In genomic region chr2:119198049-119198448, GRCm38 (mm10) we compare ENCODE assay signal across 34 mouse cellular contexts. TPM values are rescaled to one million over a fixed set of nuclear protein-coding genes. Genes with fewer than 3 reads are reported as not detected.
A peak's percentile ranks its signal among the peaks of the same experiment; 100 is the strongest.
DNase-seq lines count a peak whose midpoint lies in the region; ATAC-seq and TF ChIP-seq lines count a peak whose summit lies in the region.
"Had no signal": no experiment of that assay in that cellular context is flagged by ENCODE, and none has a peak within 500 bp of the region (broad histone marks: within the 10 kb centered on the region; RNA-seq: fewer than 3 reads in every experiment).

No protein-coding gene starts in this region.

- TF ChIP-seq POLR2A in limb, embryonic 14.5 days (IDR thresholded peaks at IDR 0.05; ENCODE audit: borderline replicate concordance, extremely low read depth, insufficient read depth, insufficient read length): no peak

- peak; percentile 81 for DNase-seq in heart, adult 11 months
- no peak for DNase-seq in heart, postnatal 25 days (ENCODE audit: low spot score)
- no peak for DNase-seq in liver, postnatal 0 days
- DNase-seq in liver, embryonic 11.5 days (ENCODE audit: low spot score): no peak
- DNase-seq in limb, embryonic 14.5 days (ENCODE audit: low spot score): no peak
- no peak for DNase-seq in cerebellum, postnatal 25 days
- DNase-seq: adrenal gland, postnatal 10 days; cerebellum, adult 11-12 months; cerebellum, adult 9-11 months; heart, postnatal 10 days; kidney, adult 9 months; kidney, postnatal 14 days; layer of hippocampus, adult 9-11 months; lung, postnatal 36 days; midbrain, embryonic 14.5 days; thymus, adult 2 months; thymus, postnatal 36 days had no signal

- H3K27ac ChIP-seq in liver, postnatal 0 days (ENCODE audit: low read depth): 0 out of 2 replicates have a peak overlapping the region, but pooled peaks have one; percentile 19
- no peak overlapping the region for H3K27ac ChIP-seq in liver, embryonic 11.5 days (ENCODE audit: low read depth, low read length)
- H3K27ac ChIP-seq in brown adipose tissue, adult 24 weeks (replicated peaks; ENCODE audit: low read depth, low read length): peak overlapping the region; percentile 49
- H3K27ac ChIP-seq in limb, embryonic 14.5 days (replicated peaks; ENCODE audit: low read depth, low read length): no peak overlapping the region
- H3K27ac ChIP-seq: forebrain, embryonic 10.5 days; forebrain, embryonic 15.5 days; heart, embryonic 13.5 days; intestine, embryonic 15.5 days had no signal

- WGBS in liver, postnatal 0 days (ENCODE audit: insufficient replicate concordance): 38% methylated on average over 1 of the region's 1 CpGs
- WGBS in liver, embryonic 11.5 days: 46% methylated on average over 1 of the region's 1 CpGs
- WGBS in limb, embryonic 14.5 days: 33% methylated on average over 1 of the region's 1 CpGs

- ATAC-seq in liver, postnatal 0 days: no peak
- ATAC-seq in liver, embryonic 11.5 days (replicated peaks; ENCODE audit: low FRiP score): no peak
- no peak for ATAC-seq in limb, embryonic 14.5 days (ENCODE audit: low FRiP score, low read depth)
- ATAC-seq: forebrain, embryonic 15.5 days; hindbrain, embryonic 16.5 days; intestine, embryonic 15.5 days; Patski had no signal

- H3K27me3 ChIP-seq in liver, postnatal 0 days (ENCODE audit: insufficient read depth, low read length): no peaks in the 10 kb centered on the region
- H3K27me3 ChIP-seq in liver, embryonic 11.5 days (replicated peaks; ENCODE audit: control insufficient read depth, insufficient read depth, low read length): no peaks in the 10 kb centered on the region
- no peaks in the 10 kb centered on the region for H3K27me3 ChIP-seq in limb, embryonic 14.5 days (ENCODE audit: control insufficient read depth, insufficient read depth, low read length)
- H3K27me3 ChIP-seq: embryonic facial prominence, embryonic 13.5 days; forebrain, embryonic 15.5 days; heart, embryonic 13.5 days; intestine, embryonic 15.5 days; Patski had no signal

- no peak overlapping the region for H3K9ac ChIP-seq in liver, postnatal 0 days (replicated peaks)
- H3K9ac ChIP-seq in liver, embryonic 11.5 days (ENCODE audit: low read depth, low read length): no peak overlapping the region
- 0 out of 2 replicates have a peak overlapping the region, but pooled peaks have one; percentile 4 for H3K9ac ChIP-seq in limb, embryonic 14.5 days (ENCODE audit: low read depth, low read length, severe bottlenecking)
- H3K9ac ChIP-seq: embryonic facial prominence, embryonic 13.5 days; forebrain, embryonic 15.5 days; heart, embryonic 13.5 days; intestine, embryonic 15.5 days had no signal

- no peak overlapping the region for H3K4me3 ChIP-seq in liver, postnatal 0 days (ENCODE audit: low read depth, low read length)
- H3K4me3 ChIP-seq in liver, embryonic 11.5 days (ENCODE audit: low read depth, low read length): no peak overlapping the region
- no peak overlapping the region for H3K4me3 ChIP-seq in brown adipose tissue, adult 24 weeks (ENCODE audit: insufficient read depth, low read depth, low read length)
- H3K4me3 ChIP-seq in limb, embryonic 14.5 days (replicated peaks; ENCODE audit: low read length): no peak overlapping the region
- H3K4me3 ChIP-seq: embryonic facial prominence, embryonic 13.5 days; forebrain, embryonic 10.5 days; forebrain, embryonic 15.5 days; heart, embryonic 13.5 days; intestine, embryonic 15.5 days had no signal

- no peak for TF ChIP-seq CTCF in liver, postnatal 0 days (IDR thresholded peaks at IDR 0.05; ENCODE audit: low read depth)

- no peaks in the 10 kb centered on the region for H3K9me3 ChIP-seq in liver, postnatal 0 days (ENCODE audit: low read length)
- H3K9me3 ChIP-seq in liver, embryonic 11.5 days (ENCODE audit: control insufficient read depth, low read length): no peaks in the 10 kb centered on the region
- no peaks in the 10 kb centered on the region for H3K9me3 ChIP-seq in limb, embryonic 14.5 days (ENCODE audit: control insufficient read depth, low read length)
- H3K9me3 ChIP-seq: embryonic facial prominence, embryonic 13.5 days; forebrain, embryonic 10.5 days; forebrain, embryonic 15.5 days; heart, embryonic 13.5 days; intestine, embryonic 15.5 days had no signal

- H3K4me2 ChIP-seq in liver, postnatal 0 days (ENCODE audit: low read depth, low read length): no peak overlapping the region
- H3K4me2 ChIP-seq in liver, embryonic 11.5 days: no peak overlapping the region
- no peak overlapping the region for H3K4me2 ChIP-seq in limb, embryonic 14.5 days (replicated peaks; ENCODE audit: low read depth, low read length, severe bottlenecking)
- H3K4me2 ChIP-seq: embryonic facial prominence, embryonic 13.5 days; forebrain, embryonic 15.5 days; heart, embryonic 13.5 days; intestine, embryonic 15.5 days had no signal

- no peaks in the 10 kb centered on the region; the same call in 1 of the 2 replicates for H3K4me1 ChIP-seq in liver, postnatal 0 days (ENCODE audit: insufficient read depth)
- H3K4me1 ChIP-seq in liver, embryonic 11.5 days (replicated peaks; ENCODE audit: control insufficient read depth, insufficient read depth, low read length): peaks cover 6% of the 10 kb centered on the region; the same call in 1 of the 2 replicates
- peaks cover 15% of the 10 kb centered on the region; the same call in 1 of the 2 replicates for H3K4me1 ChIP-seq in brown adipose tissue, adult 24 weeks (ENCODE audit: control insufficient read depth, insufficient read depth, insufficient read length, low read length)
- peaks cover 17% of the 10 kb centered on the region for H3K4me1 ChIP-seq in limb, embryonic 14.5 days (ENCODE audit: control insufficient read depth, insufficient read depth, low read length)

- no peaks in the 10 kb centered on the region for H3K36me3 ChIP-seq in liver, postnatal 0 days (replicated peaks; ENCODE audit: insufficient read depth, low read length)
- H3K36me3 ChIP-seq in liver, embryonic 11.5 days (ENCODE audit: control insufficient read depth, insufficient read depth, low read length): no peaks in the 10 kb centered on the region
- H3K36me3 ChIP-seq in limb, embryonic 14.5 days (ENCODE audit: control insufficient read depth, insufficient read depth, low read length): no peaks in the 10 kb centered on the region
- H3K36me3 ChIP-seq: embryonic facial prominence, embryonic 13.5 days; forebrain, embryonic 10.5 days; forebrain, embryonic 15.5 days; heart, embryonic 13.5 days; intestine, embryonic 15.5 days had no signal

- intact Hi-C loops in heart, postnatal 25 days (cut with DNase I): no loop called here

- TF ChIP-seq EP300 in liver, postnatal 0 days (IDR thresholded peaks at IDR 0.05; ENCODE audit: low read depth): no peak

RNA-seq across cellular contexts. Expression of gene Zfyve19, which starts 10.4 kb away (rescaled TPM):
- 10 to 100 TPM; 11.8 to 13.8 TPM for total RNA-seq in heart, postnatal 25 days (2021)
- 15.5 and 18.4 TPM in 2 replicates for polyA plus RNA-seq in liver, postnatal 0 days (2015; fragmentation: Nextera tagmentation; extraction: Ambion mirVana)
- polyA plus RNA-seq in liver, embryonic 11.5 days (2014; fragmentation: Nextera tagmentation; extraction: Ambion mirVana): 47.2 and 48.5 TPM in 2 replicates
- 16.2 and 21.0 TPM in 2 replicates for polyA plus RNA-seq in brown adipose tissue, adult 24 weeks (2012; ENCODE audit: insufficient read depth, insufficient read length, missing spikeins)
- 88.0 and 97.9 TPM in 2 replicates for polyA plus RNA-seq in limb, embryonic 14.5 days (2012; rRNA removed)
- 46.3 and 52.1 TPM in 2 replicates for polyA plus RNA-seq in limb, embryonic 14.5 days (2014; fragmentation: Nextera tagmentation; extraction: Ambion mirVana)

RNA-seq across cellular contexts. Expression of gene Dnajc17, which starts 10.5 kb away (rescaled TPM):
- total RNA-seq in heart, postnatal 25 days (2021): 1 to 10 TPM; 8.2 to 8.3 TPM
- 4.3 and 4.6 TPM in 2 replicates for polyA plus RNA-seq in liver, postnatal 0 days (2015; fragmentation: Nextera tagmentation; extraction: Ambion mirVana)
- polyA plus RNA-seq in liver, embryonic 11.5 days (2014; fragmentation: Nextera tagmentation; extraction: Ambion mirVana): 16.9 and 18.1 TPM in 2 replicates
- 7.8 and 8.8 TPM in 2 replicates for polyA plus RNA-seq in brown adipose tissue, adult 24 weeks (2012; ENCODE audit: insufficient read depth, insufficient read length, missing spikeins)
- polyA plus RNA-seq in limb, embryonic 14.5 days (2012; rRNA removed): 18.1 and 33.1 TPM in 2 replicates
- 18.0 and 20.5 TPM in 2 replicates for polyA plus RNA-seq in limb, embryonic 14.5 days (2014; fragmentation: Nextera tagmentation; extraction: Ambion mirVana)

RNA-seq across cellular contexts. Expression of gene Gm14137, which starts 23.7 kb away (rescaled TPM):
- under 1 TPM in 1 of 2 experiments, not detected in 1; 0.08 TPM for total RNA-seq in heart, postnatal 25 days (2021)
- 0.06 and 0.08 TPM in 2 replicates for polyA plus RNA-seq in liver, postnatal 0 days (2015; fragmentation: Nextera tagmentation; extraction: Ambion mirVana)
- 0.23 and 0.25 TPM in 2 replicates for polyA plus RNA-seq in liver, embryonic 11.5 days (2014; fragmentation: Nextera tagmentation; extraction: Ambion mirVana)
- polyA plus RNA-seq in brown adipose tissue, adult 24 weeks (2012; ENCODE audit: insufficient read depth, insufficient read length, missing spikeins): not detected in 2 replicates
- 0.05 and 0.15 TPM in 2 replicates for polyA plus RNA-seq in limb, embryonic 14.5 days (2012; rRNA removed)
- 0.57 and 0.69 TPM in 2 replicates for polyA plus RNA-seq in limb, embryonic 14.5 days (2014; fragmentation: Nextera tagmentation; extraction: Ambion mirVana)
- total RNA-seq: common myeloid progenitor, adult 5-6 weeks; gastrocnemius, adult 8-10 months; heart, postnatal 10 days; left cerebral cortex, postnatal 25 days; liver, adult 2 months; megakaryocyte, adult 5-6 weeks; MEL had no signal
- polyA plus RNA-seq: liver, adult 2 months had no signal

RNA-seq across cellular contexts. Expression of gene Gchfr, which starts 30.5 kb away (rescaled TPM):
- total RNA-seq in heart, postnatal 25 days (2021): 1 to 10 TPM; 4.4 to 6.0 TPM
- 263 and 271 TPM in 2 replicates for polyA plus RNA-seq in liver, postnatal 0 days (2015; fragmentation: Nextera tagmentation; extraction: Ambion mirVana)
- 33.6 and 36.4 TPM in 2 replicates for polyA plus RNA-seq in liver, embryonic 11.5 days (2014; fragmentation: Nextera tagmentation; extraction: Ambion mirVana)
- 1.7 and 2.4 TPM in 2 replicates for polyA plus RNA-seq in brown adipose tissue, adult 24 weeks (2012; ENCODE audit: insufficient read depth, insufficient read length, missing spikeins)
- polyA plus RNA-seq in limb, embryonic 14.5 days (2012; rRNA removed): 5.6 and 6.2 TPM in 2 replicates
- 14.8 and 20.9 TPM in 2 replicates for polyA plus RNA-seq in limb, embryonic 14.5 days (2014; fragmentation: Nextera tagmentation; extraction: Ambion mirVana)
- total RNA-seq: common myeloid progenitor, adult 5-6 weeks; gastrocnemius, adult 8-10 months; left cerebral cortex, postnatal 25 days; megakaryocyte, adult 5-6 weeks; MEL had no signal

RNA-seq across cellular contexts. Expression of gene Ppp1r14d, which starts 31.7 kb away (rescaled TPM):
- not detected for total RNA-seq in heart, postnatal 25 days (2021)
- polyA plus RNA-seq in liver, postnatal 0 days (2015; fragmentation: Nextera tagmentation; extraction: Ambion mirVana): not detected in 2 replicates
- not detected in 2 replicates for polyA plus RNA-seq in liver, embryonic 11.5 days (2014; fragmentation: Nextera tagmentation; extraction: Ambion mirVana)
- polyA plus RNA-seq in brown adipose tissue, adult 24 weeks (2012; ENCODE audit: insufficient read depth, insufficient read length, missing spikeins): not detected in 2 replicates
- polyA plus RNA-seq in limb, embryonic 14.5 days (2012; rRNA removed): not detected in 2 replicates
- polyA plus RNA-seq in limb, embryonic 14.5 days (2014; fragmentation: Nextera tagmentation; extraction: Ambion mirVana): not detected in 2 replicates
- total RNA-seq: adrenal gland, postnatal 10 days; common myeloid progenitor, adult 5-6 weeks; gastrocnemius, adult 8-10 months; heart, postnatal 10 days; left cerebral cortex, postnatal 25 days; liver, adult 2 months; megakaryocyte, adult 5-6 weeks; MEL; neutrophil, adult 5-6 weeks had no signal
- polyA plus RNA-seq: forebrain, embryonic 15.5 days; heart, embryonic 13.5 days; hindbrain, embryonic 16.5 days; liver, embryonic 16.5 days; midbrain, embryonic 14.5 days; neural tube, embryonic 11.5 days; Patski had no signal

Comparison
In these comparisons a context has a peak if more than half of its experiments do, and no peak if none do; other contexts are left out.
1. H3K27ac ChIP-seq: peak in liver, postnatal 0 days (single experiment) and brown adipose tissue, adult 24 weeks (single experiment); none in liver, embryonic 11.5 days (single experiment) and limb, embryonic 14.5 days (single experiment).